Mouse (Mus musculus): ENCODE results near the gene Hoxc13.

DNA sequence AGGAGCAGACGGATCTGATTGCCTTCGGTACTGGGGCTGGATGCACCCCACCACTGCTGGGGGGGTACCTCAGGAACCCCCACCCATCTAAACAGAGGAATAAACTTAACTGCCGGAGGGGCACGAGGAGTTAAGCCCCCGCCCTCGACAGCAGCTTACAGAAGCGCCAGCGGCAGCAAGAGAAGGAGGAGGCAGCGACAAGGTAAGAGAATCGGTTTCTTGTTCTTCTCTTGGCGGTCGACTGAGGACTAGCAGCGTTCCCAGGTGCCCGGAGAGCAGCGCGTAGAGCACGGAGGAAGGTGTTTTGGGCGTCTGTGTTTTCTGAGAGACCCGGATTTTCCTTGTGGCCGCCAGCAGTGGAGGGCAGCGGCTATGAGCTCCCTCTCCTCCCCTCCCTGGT, 51.4 kb downstream of the Hoxc13 start:
- TF ChIP-seq CTCF (IDR thresholded peaks at IDR 0.05; ENCODE audit: extremely low read depth, insufficient read depth, low read length) (no peak), POLR2A (IDR thresholded peaks at IDR 0.05; ENCODE audit: extremely low read depth, insufficient read depth, low read length) (no peak)
